Mouse (Mus musculus): ENCODE results near the gene Ccdc78. TPM values are rescaled to one million over a fixed set of nuclear protein-coding genes. Genes with fewer than 3 reads are reported as not detected.

Gene Ccdc78
- total and polyA plus RNA-seq, 3 experiments = 0.08 to 0.85 TPM; not detected in 1

DNA sequence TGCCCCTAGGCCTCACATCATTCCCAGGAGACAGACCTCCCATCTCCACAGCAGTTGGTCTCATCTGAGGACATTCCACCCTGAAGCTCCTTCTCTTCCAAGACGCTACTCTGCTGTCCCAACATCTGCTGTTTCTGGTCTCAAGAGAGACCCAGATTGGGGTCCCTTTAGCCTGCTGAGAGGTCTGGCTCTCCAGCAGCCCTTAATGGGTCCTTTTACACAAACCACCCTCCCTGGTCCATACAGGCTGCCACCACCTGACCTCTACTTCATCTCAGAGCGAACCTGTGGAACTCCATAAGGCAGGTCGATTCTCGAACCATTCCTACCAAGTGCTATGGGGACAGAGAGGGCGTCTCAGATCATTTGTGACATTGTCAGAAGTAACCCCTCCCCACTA lies 21.6 kb downstream of the Ccdc78 start:
- no peak for DNase-seq (ENCODE audit: low read depth, low spot score)
- Histone ChIP-seq H3K9ac (ENCODE audit: control insufficient read depth, low read depth, low read length, poor library complexity, severe bottlenecking) (no peak overlapping the region), H3K27me3 (ENCODE audit: control insufficient read depth in 1 of 2, insufficient read depth in 2 of 2, low read length in 2 of 2) (peaks cover 3 to 4% of the 10 kb centered on the region in 2 experiments; a peak in 2 of 4 replicates), H3K36me3 (ENCODE audit: control insufficient read depth in 1 of 2, insufficient read depth in 2 of 2, low read length in 2 of 2) (no peaks in the 10 kb centered on the region), H3K4me1 (ENCODE audit: control insufficient read depth in 1 of 2, insufficient read depth in 2 of 2, low read length in 2 of 2) (peaks cover 0 to 8% of the 10 kb centered on the region in 2 experiments; a peak in 1 of 4 replicates), H3K79me2 (ENCODE audit: control insufficient read depth, insufficient read depth, low read length, poor library complexity) (no peaks in the 10 kb centered on the region), H3K4me3 (ENCODE audit: control insufficient read depth in 1 of 2, insufficient read depth in 1 of 2, low read depth in 2 of 2, low read length in 2 of 2) (no peak overlapping the region), H3K9me3 (replicated peaks; ENCODE audit: insufficient read depth, low read length) (no peaks in the 10 kb centered on the region), H3K27ac (ENCODE audit: control insufficient read depth, low read depth, low read length) (no peak overlapping the region)
- TF ChIP-seq ZC3H11A (IDR thresholded peaks at IDR 0.05; ENCODE audit: low read depth, low read length) (no peak), ZMIZ1 (IDR thresholded peaks at IDR 0.05; ENCODE audit: low read depth, low read length) (no peak), CHD2 (IDR thresholded peaks at IDR 0.05; ENCODE audit: low read length) (no peak), TBP (IDR thresholded peaks at IDR 0.05; ENCODE audit: low read depth, low read length) (no peak), MYC (IDR thresholded peaks at IDR 0.05; ENCODE audit: low read depth, low read length) (no peak), RAD21 (IDR thresholded peaks at IDR 0.05; ENCODE audit: low read depth, low read length) (no peak), NRF1 (IDR thresholded peaks at IDR 0.05; ENCODE audit: insufficient read depth, low read depth, low read length, poor library complexity, severe bottlenecking) (no peak), UBTF (IDR thresholded peaks at IDR 0.05; ENCODE audit: borderline replicate concordance, insufficient read depth, low read depth, low read length) (no peak), POLR2AphosphoS2 (IDR thresholded peaks at IDR 0.05; ENCODE audit: low read length) (no peak), SIN3A (IDR thresholded peaks at IDR 0.05; ENCODE audit: low read length) (no peak), TCF12 (IDR thresholded peaks at IDR 0.05; ENCODE audit: low read depth, low read length) (no peak), MEF2A (IDR thresholded peaks at IDR 0.05; ENCODE audit: extremely low read depth, insufficient replicate concordance, low read depth, low read length, poor library complexity, severe bottlenecking) (no peak), CHD1 (IDR thresholded peaks at IDR 0.05; ENCODE audit: low read depth, low read length) (no peak), MXI1 (IDR thresholded peaks at IDR 0.05; ENCODE audit: low read depth, low read length) (no peak), ETS1 (IDR thresholded peaks at IDR 0.05; ENCODE audit: low read depth, low read length) (no peak)

GRCm38 (mm10) chr17:25808789-25809605 lies 22.6 kb downstream of the Ccdc78 start, which contains the start of gene Fbxl16:
Fbxl16 (plus strand) TSS chr17:25809085.
- Histone ChIP-seq H3K4me3 (ENCODE audit: control insufficient read depth in 1 of 2, insufficient read depth in 1 of 2, low read depth in 2 of 2, low read length in 2 of 2) (no peak within 1 kb of the TSS), H3K36me3 (ENCODE audit: control insufficient read depth in 1 of 2, insufficient read depth in 2 of 2, low read length in 2 of 2) (no peaks in the 10 kb centered on the region), H3K9ac (ENCODE audit: control insufficient read depth, low read depth, low read length, poor library complexity, severe bottlenecking) (no peak within 1 kb of the TSS), H3K79me2 (ENCODE audit: control insufficient read depth, insufficient read depth, low read length, poor library complexity) (no peaks in the 10 kb centered on the region), H3K27me3 (ENCODE audit: control insufficient read depth in 1 of 2, insufficient read depth in 2 of 2, low read length in 2 of 2) (peaks cover 0 to 1% of the 10 kb centered on the region in 2 experiments; a peak in 1 of 4 replicates), H3K4me1 (ENCODE audit: control insufficient read depth in 1 of 2, insufficient read depth in 2 of 2, low read length in 2 of 2) (peaks cover 0 to 8% of the 10 kb centered on the region in 2 experiments; a peak in 1 of 4 replicates), H3K27ac (ENCODE audit: control insufficient read depth, low read depth, low read length) (no peak within 1 kb of the TSS), H3K9me3 (replicated peaks; ENCODE audit: insufficient read depth, low read length) (no peaks in the 10 kb centered on the region)
- TF ChIP-seq GATA1 (IDR thresholded peaks at IDR 0.05; ENCODE audit: low read depth, low read length) (no peak), MYC (IDR thresholded peaks at IDR 0.05; ENCODE audit: low read depth, low read length) (no peak), NRF1 (IDR thresholded peaks at IDR 0.05; ENCODE audit: insufficient read depth, low read depth, low read length, poor library complexity, severe bottlenecking) (no peak), EP300 (IDR thresholded peaks at IDR 0.05; ENCODE audit: low read depth in 1 of 2, low read length in 2 of 2) (no peak), SMC3 (IDR thresholded peaks at IDR 0.05; ENCODE audit: low read depth, low read length) (no peak), USF1 (IDR thresholded peaks at IDR 0.05; ENCODE audit: low read depth, low read length) (no peak), RAD21 (IDR thresholded peaks at IDR 0.05; ENCODE audit: low read depth, low read length) (no peak), ZNF384 (IDR thresholded peaks at IDR 0.05; ENCODE audit: low read depth, low read length) (no peak), ELF1 (IDR thresholded peaks at IDR 0.05; ENCODE audit: low read depth, low read length) (no peak), KAT2A (conservative IDR thresholded peaks at IDR 0.05; ENCODE audit: low read depth, low read length) (no peak), CHD2 (IDR thresholded peaks at IDR 0.05; ENCODE audit: low read length) (no peak), TCF12 (IDR thresholded peaks at IDR 0.05; ENCODE audit: low read depth, low read length) (no peak), MAZ (IDR thresholded peaks at IDR 0.05; ENCODE audit: low read depth, low read length) (no peak), MYB (IDR thresholded peaks at IDR 0.05; ENCODE audit: low read depth, low read length) (no peak)
- no peak for DNase-seq (ENCODE audit: low read depth, low spot score)

All from MEL (cell line).